Mouse (Mus musculus) neural tube, embryonic 13.5 days (tissue): ENCODE measurements around the gene Jph3. TPM values are rescaled to one million over a fixed set of nuclear protein-coding genes. Genes with fewer than 3 reads are reported as not detected.

Experiments used
- ATAC-seq: fragments of 200-750 bp; cut with Nextera tagmentation; 2 replicates; pipeline ENCODE4 v1.8.0; 2017; ENCODE audit warnings: low read depth, mild to moderate bottlenecking, moderate TSS enrichment, moderate library complexity
- H3K27ac ChIP-seq: fragments of 300-500 bp; sonication (generic); replicated peaks from 2 replicates; pipeline ENCODE4 v1.5.1; 2015; ENCODE audit warnings: moderate library complexity, mild to moderate bottlenecking, inconsistent platforms
- H3K27me3 ChIP-seq: fragments of 300-500 bp; sonication (generic); 2 replicates; pipeline ENCODE4 v1.6.1; 2015; ENCODE audit warnings: mild to moderate bottlenecking, inconsistent platforms
- H3K36me3 ChIP-seq: fragments of 300-500 bp; sonication (generic); 2 replicates; pipeline ENCODE4 v1.6.1; 2015; ENCODE audit warnings: mild to moderate bottlenecking, inconsistent platforms
- H3K4me1 ChIP-seq: fragments of 300-500 bp; sonication (generic); replicated peaks from 2 replicates; pipeline ENCODE4 v1.6.1; 2015; ENCODE audit warnings: inconsistent platforms
- H3K4me2 ChIP-seq: fragments of 300-500 bp; sonication (generic); 2 replicates; pipeline ENCODE4 v1.6.1; 2015; ENCODE audit warnings: inconsistent platforms, mild to moderate bottlenecking, moderate library complexity
- H3K4me3 ChIP-seq: fragments of 300-500 bp; sonication (generic); 2 replicates; pipeline ENCODE4 v1.5.1; 2015; ENCODE audit warnings: mild to moderate bottlenecking, inconsistent platforms
- H3K9ac ChIP-seq: fragments of 300-500 bp; sonication (generic); 2 replicates; pipeline ENCODE4 v1.6.1; 2015; ENCODE audit warnings: moderate library complexity, mild to moderate bottlenecking, inconsistent platforms
- H3K9me3 ChIP-seq: fragments of 300-500 bp; sonication (generic); 2 replicates; pipeline ENCODE4 v1.6.1; 2016; ENCODE audit warnings: inconsistent platforms
- WGBS: fragments of 180-500 bp; shearing (Covaris S2); methylation state at CpG from one replicate; pipeline ENCODE4 v1.1.7; 2015; 5-methylcytosine and 5-hydroxymethylcytosine counted together
- polyA plus RNA-seq: library from polyadenylated mRNA; unstranded; fragments of >200 nt; fragmentation: Nextera tagmentation; extraction: Ambion mirVana; gene quantifications from 2 replicates; pipeline ENCODE4 v1.2.1, GENCODE M21; 2015

The Jph3 gene
- polyA plus RNA-seq, 1 experiment from 2014 or later = 104 TPM

DNA sequence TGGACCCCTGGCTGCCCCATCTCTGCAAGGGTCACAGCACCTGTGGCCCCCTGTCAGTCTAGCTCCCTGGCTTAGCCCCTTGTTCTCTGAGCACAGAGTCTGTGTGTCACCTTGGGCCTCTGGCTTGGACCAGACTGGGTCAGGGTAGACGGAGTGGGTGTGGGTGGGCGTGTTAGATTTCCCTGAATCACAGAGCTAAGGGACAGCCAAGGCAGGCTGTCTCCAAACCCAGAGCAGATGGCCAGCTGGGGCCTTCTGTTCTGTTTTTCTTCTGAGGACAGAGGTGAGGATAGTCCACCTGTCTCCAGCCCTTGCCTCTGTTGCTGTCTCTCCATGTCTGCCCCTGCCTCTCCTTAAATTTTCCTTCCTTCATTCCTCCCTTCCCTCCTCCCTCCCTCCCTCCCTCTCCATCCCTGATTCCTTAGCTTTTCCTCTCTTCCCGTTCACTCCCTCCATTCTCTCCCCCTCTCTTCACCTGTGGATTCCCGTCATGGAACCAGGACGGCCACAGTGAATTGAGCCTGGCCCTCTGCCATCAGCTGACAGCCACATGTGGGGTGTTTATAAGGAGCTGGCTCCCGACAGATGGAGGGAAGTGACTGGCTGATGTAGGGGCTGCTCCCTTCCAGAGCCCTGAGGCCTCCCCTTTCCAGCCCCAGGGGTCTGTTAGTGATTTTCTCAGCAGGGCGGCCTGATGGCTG lies 33.7 kb downstream of the Jph3 start:
- no peaks in the 10 kb centered on the region for H3K27me3 ChIP-seq
- H3K4me1 ChIP-seq = peaks cover 18% of the 10 kb centered on the region
- peak; percentile 64; the same call in 1 of the 2 replicates for ATAC-seq
- no peaks in the 10 kb centered on the region for H3K9me3 ChIP-seq
- peak overlapping the region; percentile 64 for H3K27ac ChIP-seq
- H3K9ac ChIP-seq = no peak overlapping the region
- H3K4me2 ChIP-seq = no peak overlapping the region
- WGBS = 44% methylated on average over 7 of the region's 7 CpGs
- no peaks in the 10 kb centered on the region for H3K36me3 ChIP-seq
- H3K4me3 ChIP-seq = no peak overlapping the region

DNA sequence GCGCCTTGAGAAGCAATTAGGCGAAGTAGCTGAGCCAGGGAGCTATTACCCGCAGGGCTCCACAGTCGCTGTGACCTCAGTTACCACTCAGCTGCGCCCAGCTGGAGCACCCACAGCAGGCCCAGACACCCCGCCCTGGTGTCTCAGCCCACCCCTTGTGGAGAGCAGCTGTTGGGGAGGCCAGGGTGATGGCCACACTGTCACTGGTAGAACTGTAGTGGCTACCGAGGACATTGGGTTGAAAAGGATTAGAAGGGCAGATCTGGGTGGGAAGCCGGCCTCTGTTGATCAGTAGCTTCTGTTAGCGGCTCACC lies 34.2 kb downstream of the Jph3 start:
- no peak for ATAC-seq
- Histone ChIP-seq H3K27ac (peak overlapping the region; percentile 61; the same call in 1 of the 2 replicates), H3K4me1 (peaks cover 18% of the 10 kb centered on the region)

DNA sequence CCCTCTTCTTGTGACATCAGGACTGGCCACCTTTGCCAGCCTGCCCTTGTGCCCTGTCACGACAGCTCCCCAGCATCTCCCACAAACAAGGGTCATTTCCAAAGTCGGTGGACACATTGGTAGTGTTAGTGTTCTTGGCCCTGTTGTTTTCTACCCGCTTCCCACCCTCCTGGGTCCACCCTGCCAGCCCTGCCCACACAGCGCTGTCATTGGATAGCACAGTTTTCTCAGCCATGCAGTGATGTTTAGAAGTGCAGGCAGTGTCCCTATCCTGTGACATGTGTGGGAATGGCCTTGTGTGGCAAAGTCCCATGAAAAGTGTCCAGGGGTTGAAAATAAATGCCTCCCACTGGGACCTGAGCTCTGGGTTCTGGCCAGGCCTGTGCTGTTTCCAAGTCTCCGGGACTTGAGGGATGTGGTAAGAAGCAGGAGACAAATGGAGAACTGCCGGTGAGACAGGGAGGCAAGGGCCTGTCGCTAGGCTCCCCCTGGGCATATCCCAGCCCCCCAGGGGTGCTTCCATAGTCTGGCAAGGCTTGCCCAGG lies 36.2 kb downstream of the Jph3 start:
- 77% methylated on average over 7 of the region's 7 CpGs for WGBS
- peaks cover 37% of the 10 kb centered on the region for H3K4me1 ChIP-seq
- no peak overlapping the region for H3K27ac ChIP-seq
- H3K9me3 ChIP-seq = no peaks in the 10 kb centered on the region
- no peak for ATAC-seq
- H3K9ac ChIP-seq = no peak overlapping the region
- no peak overlapping the region for H3K4me2 ChIP-seq
- H3K27me3 ChIP-seq = no peaks in the 10 kb centered on the region
- H3K4me3 ChIP-seq = no peak overlapping the region
- H3K36me3 ChIP-seq = no peaks in the 10 kb centered on the region

More for the DNA sequence above, 34.2 kb downstream of the Jph3 start:
- no peak overlapping the region for H3K4me3 ChIP-seq
- H3K4me2 ChIP-seq = no peak overlapping the region
- no peaks in the 10 kb centered on the region for H3K36me3 ChIP-seq
- no peak overlapping the region for H3K9ac ChIP-seq
- no peaks in the 10 kb centered on the region for H3K27me3 ChIP-seq
- H3K9me3 ChIP-seq = no peaks in the 10 kb centered on the region
- 59% methylated on average over 9 of the region's 9 CpGs for WGBS

DNA sequence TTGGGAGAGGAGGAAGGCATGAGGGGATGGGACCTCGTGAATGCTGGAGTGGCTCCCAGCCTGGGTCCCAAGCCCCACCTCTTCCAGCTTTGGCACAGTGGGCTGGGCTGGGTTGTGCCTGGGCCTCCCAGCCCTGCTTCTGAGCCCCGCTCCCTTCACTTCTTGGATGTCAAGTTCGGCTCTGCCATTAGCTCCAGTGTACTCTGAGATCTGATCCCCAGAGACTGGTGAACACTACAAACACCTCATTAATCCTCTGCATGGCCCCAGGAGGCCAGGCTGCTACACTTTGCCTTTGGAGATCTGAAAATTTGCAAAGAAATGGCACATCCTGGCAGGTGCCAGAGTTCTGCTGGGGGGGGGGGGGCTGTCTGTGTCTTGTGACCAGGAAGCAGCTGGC lies 39.7 kb downstream of the Jph3 start:
- Histone ChIP-seq H3K9me3 (no peaks in the 10 kb centered on the region), H3K4me2 (no peak overlapping the region), H3K27ac (peak overlapping the region; percentile 18; the same call in 1 of the 2 replicates), H3K36me3 (no peaks in the 10 kb centered on the region), H3K9ac (no peak overlapping the region), H3K4me1 (peaks cover 36% of the 10 kb centered on the region), H3K27me3 (no peaks in the 10 kb centered on the region), H3K4me3 (no peak overlapping the region)
- no peak for ATAC-seq
- 64% methylated on average over 3 of the region's 3 CpGs for WGBS

DNA sequence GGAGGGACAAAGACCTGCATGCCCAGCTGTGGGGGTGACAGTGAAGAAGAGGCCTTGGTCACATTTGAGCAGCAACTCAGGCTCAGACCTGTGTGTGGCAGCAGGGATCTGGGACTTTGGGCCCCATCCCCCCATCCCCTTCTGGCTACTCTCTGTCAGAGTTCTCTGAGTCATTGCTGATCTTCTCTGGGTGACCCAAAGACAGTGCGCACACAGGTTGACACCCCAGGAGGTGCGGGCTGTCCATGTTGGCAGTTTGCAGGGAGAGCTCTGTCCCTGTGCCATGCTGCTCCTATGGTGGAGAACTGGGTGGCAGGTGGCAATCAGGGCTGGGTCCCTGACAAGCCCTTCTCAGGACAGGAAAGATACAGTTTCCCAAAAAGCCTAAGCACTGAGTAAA lies 40.2 kb downstream of the Jph3 start:
- WGBS = 95% methylated on average over 2 of the region's 2 CpGs

DNA sequence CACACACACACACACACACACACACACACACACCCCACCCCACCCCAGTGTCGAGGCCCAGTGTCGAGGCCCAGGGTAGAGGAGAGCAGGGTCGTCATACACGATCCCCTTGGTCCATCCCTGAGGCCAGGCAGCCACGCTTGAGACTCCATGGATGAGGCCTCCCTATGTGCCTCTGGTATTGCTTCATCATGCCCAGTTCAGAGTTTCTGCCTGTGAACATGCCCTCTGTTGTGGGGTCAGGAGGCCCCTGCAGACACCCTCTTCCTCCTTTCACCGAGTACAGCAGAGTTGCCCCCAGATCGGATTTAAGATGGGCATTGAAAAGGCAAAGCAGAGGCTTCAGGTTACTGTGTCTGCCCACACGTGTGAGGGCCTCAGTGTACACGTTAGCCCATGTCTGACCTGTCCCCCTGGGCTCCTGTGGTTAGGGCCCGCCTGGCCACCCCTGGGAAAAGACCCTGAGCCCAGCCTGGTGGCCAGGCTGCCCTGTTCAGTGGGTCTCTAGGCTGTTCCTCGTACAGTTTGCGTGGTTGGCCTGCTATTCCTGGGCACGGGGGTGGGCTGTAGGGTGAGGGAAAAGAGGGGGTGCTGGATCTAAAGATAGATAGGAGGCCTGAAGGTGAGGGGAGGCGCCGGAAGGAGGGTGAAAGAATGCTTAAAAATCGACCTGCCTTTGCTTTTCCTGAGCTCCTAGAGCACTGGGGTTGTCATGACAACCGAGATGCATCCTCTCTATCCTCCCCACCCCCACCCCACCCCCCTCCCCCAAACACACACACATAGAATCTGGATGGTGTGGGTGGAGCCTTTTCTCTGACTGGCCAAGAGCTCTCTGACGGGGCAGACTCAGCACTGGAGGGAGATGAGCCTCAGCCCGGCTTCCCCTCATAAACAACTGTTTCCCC lies 41.7 kb downstream of the Jph3 start:
- no peaks in the 10 kb centered on the region for H3K36me3 ChIP-seq
- peaks cover 36% of the 10 kb centered on the region for H3K4me1 ChIP-seq
- peak; percentile 84 for ATAC-seq
- no peak overlapping the region for H3K4me3 ChIP-seq
- H3K27me3 ChIP-seq = no peaks in the 10 kb centered on the region
- no peaks in the 10 kb centered on the region for H3K9me3 ChIP-seq
- peak overlapping the region; percentile 34 for H3K4me2 ChIP-seq
- 25% methylated on average over 19 of the region's 19 CpGs for WGBS
- peak overlapping the region; percentile 53 for H3K9ac ChIP-seq
- no peak overlapping the region for H3K27ac ChIP-seq

More for the DNA sequence above, 40.2 kb downstream of the Jph3 start:
- Histone ChIP-seq H3K4me1 (peaks cover 36% of the 10 kb centered on the region), H3K9me3 (no peaks in the 10 kb centered on the region), H3K27me3 (no peaks in the 10 kb centered on the region), H3K9ac (no peak overlapping the region), H3K4me2 (no peak overlapping the region), H3K4me3 (no peak overlapping the region), H3K36me3 (no peaks in the 10 kb centered on the region), H3K27ac (no peak overlapping the region)
- ATAC-seq = no peak

DNA sequence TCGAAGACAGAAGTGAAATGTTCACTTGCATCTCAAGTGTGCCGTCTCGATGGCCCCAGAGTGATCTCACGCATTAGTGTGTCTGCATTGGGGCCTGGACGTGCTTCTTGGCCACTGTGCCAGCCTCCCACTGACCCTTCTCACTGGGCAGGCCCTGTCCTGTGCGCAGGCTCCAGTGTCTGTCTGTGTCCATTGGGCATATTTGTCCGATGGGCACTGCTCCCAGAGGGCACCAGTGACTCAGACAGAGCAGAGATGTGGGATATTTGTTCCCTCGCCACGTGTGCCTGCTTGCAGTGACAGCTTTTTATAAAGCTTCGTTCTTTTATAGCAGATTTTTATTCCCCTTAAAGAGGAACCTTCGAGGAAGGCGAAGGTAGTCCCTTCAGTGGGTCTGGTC lies 44.5 kb downstream of the Jph3 start:
- H3K4me3 ChIP-seq = no peak overlapping the region
- peaks cover 41% of the 10 kb centered on the region for H3K4me1 ChIP-seq
- ATAC-seq = no peak
- H3K27me3 ChIP-seq = no peaks in the 10 kb centered on the region
- no peaks in the 10 kb centered on the region for H3K9me3 ChIP-seq
- no peaks in the 10 kb centered on the region for H3K36me3 ChIP-seq
- H3K27ac ChIP-seq = no peak overlapping the region
- H3K4me2 ChIP-seq = no peak overlapping the region
- WGBS = 85% methylated on average over 12 of the region's 12 CpGs
- H3K9ac ChIP-seq = no peak overlapping the region

DNA sequence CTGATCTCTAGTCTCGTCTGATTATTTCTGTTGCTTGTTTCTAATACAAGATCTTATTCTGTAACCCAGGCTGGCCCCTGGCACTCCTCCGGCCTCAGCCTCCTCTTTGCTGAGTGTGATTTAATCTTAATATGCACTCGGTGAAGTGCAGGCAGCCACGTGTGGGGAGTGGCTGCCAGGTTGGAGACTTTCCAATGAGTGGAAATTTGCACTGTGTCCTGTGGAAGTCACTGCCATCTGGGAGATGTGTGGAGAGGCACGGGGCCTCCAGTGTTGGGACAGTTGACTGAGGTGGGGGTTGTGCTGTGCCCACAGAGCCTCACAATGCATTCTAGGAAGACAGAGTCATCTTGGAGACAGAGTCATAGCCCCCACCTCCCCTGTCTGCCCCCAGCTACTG lies 53.1 kb downstream of the Jph3 start:
- no peak overlapping the region for H3K9ac ChIP-seq
- WGBS = 71% methylated on average over 5 of the region's 5 CpGs

DNA sequence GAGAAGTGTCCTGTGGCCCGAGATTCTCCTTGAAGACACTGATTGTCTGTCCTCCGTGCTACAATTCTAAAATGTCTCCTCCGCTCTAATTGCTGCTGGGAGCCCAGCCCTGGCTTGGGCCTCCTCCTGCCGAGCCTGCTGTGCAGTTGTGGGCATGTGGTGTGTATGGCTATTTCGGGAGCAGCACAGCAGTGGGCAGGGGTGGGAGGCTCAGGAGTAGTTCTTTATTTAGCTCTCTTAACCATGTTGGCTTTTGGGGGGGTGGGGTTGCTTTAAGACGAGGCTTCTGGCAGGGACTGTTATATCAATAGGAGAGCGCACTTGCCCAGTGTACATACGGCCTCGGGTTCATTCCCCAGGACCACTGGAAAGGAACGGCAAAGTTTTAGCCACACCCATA lies 57.1 kb downstream of the Jph3 start:
- peaks cover 26% of the 10 kb centered on the region for H3K36me3 ChIP-seq
- ATAC-seq = no peak
- H3K27me3 ChIP-seq = no peaks in the 10 kb centered on the region
- H3K9me3 ChIP-seq = no peaks in the 10 kb centered on the region
- H3K27ac ChIP-seq = no peak overlapping the region
- no peak overlapping the region for H3K4me2 ChIP-seq
- H3K4me3 ChIP-seq = no peak overlapping the region
- H3K9ac ChIP-seq = no peak overlapping the region
- H3K4me1 ChIP-seq = no peaks in the 10 kb centered on the region
- WGBS = 53% methylated on average over 10 of the region's 10 CpGs

More for the DNA sequence above, 53.1 kb downstream of the Jph3 start:
- ATAC-seq = no peak
- H3K4me3 ChIP-seq = no peak overlapping the region
- no peaks in the 10 kb centered on the region for H3K9me3 ChIP-seq
- no peaks in the 10 kb centered on the region for H3K27me3 ChIP-seq
- peaks cover 13% of the 10 kb centered on the region for H3K36me3 ChIP-seq
- no peak overlapping the region for H3K4me2 ChIP-seq
- H3K27ac ChIP-seq = no peak overlapping the region
- peaks cover 7% of the 10 kb centered on the region for H3K4me1 ChIP-seq

DNA sequence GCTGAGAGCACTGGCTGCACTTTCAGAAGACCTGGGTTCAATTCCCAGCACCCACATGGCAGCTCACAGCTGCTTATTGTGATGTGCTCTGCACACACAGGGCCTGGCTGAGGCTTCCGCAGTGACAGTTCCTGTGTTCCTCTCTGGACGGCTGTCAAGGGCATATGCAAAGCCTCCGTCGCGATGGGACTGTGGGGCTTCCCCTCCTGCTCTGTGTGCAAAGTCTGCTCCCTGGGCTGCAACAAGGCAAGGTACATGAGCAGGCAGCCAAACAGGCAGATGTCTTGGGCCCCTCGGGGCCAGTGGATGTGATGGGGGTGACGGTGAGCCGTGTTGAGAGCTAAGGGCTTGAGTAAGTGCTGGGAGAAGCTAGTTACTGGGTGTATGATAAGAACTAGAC lies 59.4 kb downstream of the Jph3 start:
- Histone ChIP-seq H3K9me3 (no peaks in the 10 kb centered on the region), H3K27me3 (no peaks in the 10 kb centered on the region), H3K9ac (no peak overlapping the region), H3K36me3 (peaks cover 40% of the 10 kb centered on the region), H3K27ac (no peak overlapping the region), H3K4me2 (no peak overlapping the region), H3K4me3 (no peak overlapping the region), H3K4me1 (no peaks in the 10 kb centered on the region; the same call in 1 of the 2 replicates)
- 82% methylated on average over 8 of the region's 8 CpGs for WGBS
- no peak for ATAC-seq

DNA sequence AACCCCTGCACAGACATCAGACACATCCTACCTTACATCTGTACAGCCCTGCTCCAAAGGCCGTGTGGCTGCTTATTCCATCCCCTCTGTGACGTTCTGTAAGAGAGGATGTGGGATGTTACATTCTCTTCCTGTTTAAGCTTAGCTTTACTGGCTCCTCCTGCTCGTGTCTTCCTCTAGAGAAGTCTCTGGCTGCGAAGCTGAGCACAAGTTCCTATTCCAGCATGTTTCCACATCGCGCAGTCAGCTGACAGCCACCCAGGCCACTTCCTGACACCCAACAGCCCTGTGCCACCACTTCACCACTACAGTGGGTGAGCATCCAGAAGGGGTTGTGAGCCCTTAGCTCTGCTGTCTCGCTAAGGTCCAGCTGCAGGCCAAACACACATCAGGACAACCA lies 62.7 kb downstream of the Jph3 start:
- H3K4me2 ChIP-seq = no peak overlapping the region
- no peaks in the 10 kb centered on the region for H3K9me3 ChIP-seq
- peaks cover 57% of the 10 kb centered on the region for H3K36me3 ChIP-seq
- no peak overlapping the region for H3K4me3 ChIP-seq
- H3K27me3 ChIP-seq = no peaks in the 10 kb centered on the region
- ATAC-seq = no peak
- H3K27ac ChIP-seq = no peak overlapping the region
- H3K4me1 ChIP-seq = no peaks in the 10 kb centered on the region; the same call in 1 of the 2 replicates
- no peak overlapping the region for H3K9ac ChIP-seq
- WGBS = 84% methylated on average over 7 of the region's 7 CpGs

DNA sequence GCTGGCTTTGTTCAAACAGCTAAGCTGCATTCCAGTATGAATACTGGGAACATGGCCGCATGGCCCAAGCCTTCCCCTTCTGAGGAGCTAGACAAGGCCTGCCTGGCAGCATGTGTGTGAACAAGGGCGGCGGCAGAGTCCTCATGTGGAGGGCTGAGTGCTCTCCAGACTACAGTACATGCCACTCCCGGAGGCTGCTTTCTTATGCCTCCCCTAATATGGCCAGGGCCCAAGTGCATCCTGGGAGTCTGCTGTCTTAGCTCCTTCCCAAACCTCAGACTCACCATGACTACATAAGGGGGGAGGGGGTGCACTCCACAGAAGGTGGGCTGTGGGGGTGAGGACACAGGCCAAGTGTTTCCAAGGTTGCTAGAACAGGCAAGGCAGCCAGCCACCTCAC lies 63.2 kb downstream of the Jph3 start:
- Histone ChIP-seq H3K27me3 (no peaks in the 10 kb centered on the region), H3K4me1 (no peaks in the 10 kb centered on the region; the same call in 1 of the 2 replicates), H3K9ac (no peak overlapping the region), H3K4me2 (no peak overlapping the region), H3K9me3 (no peaks in the 10 kb centered on the region), H3K27ac (no peak overlapping the region), H3K36me3 (peaks cover 62% of the 10 kb centered on the region), H3K4me3 (no peak overlapping the region)
- WGBS = 84% methylated on average over 4 of the region's 4 CpGs
- ATAC-seq = no peak
